Mouse (Mus musculus) heart, postnatal 25 days (tissue): ENCODE results near the gene Adam30. TPM values are rescaled to one million over a fixed set of nuclear protein-coding genes. Genes with fewer than 3 reads are reported as not detected.
"Not testable (repeated sequence)": the region's sequence is repeated elsewhere in the genome, so short reads cannot be mapped to it uniquely, and the experiment has no call there.

ENCODE experiments used
- DNase-seq: peaks from one replicate; pipeline ENCODE4 v3.0.0; 2022; ENCODE audit warnings: low spot score
- intact Hi-C: fragments of 180-260 bp; cut with DNase I; formaldehyde crosslinking; loops from one replicate; pipeline ENCODE4 v1.15.1; 2025
- total RNA-seq, 2 experiments: library from RNA; stranded (reverse); gene quantifications; 2 replicates each; pipeline ENCODE4 v1.2.3; 2021

Gene Adam30
- total RNA-seq, result not detected

DNA sequence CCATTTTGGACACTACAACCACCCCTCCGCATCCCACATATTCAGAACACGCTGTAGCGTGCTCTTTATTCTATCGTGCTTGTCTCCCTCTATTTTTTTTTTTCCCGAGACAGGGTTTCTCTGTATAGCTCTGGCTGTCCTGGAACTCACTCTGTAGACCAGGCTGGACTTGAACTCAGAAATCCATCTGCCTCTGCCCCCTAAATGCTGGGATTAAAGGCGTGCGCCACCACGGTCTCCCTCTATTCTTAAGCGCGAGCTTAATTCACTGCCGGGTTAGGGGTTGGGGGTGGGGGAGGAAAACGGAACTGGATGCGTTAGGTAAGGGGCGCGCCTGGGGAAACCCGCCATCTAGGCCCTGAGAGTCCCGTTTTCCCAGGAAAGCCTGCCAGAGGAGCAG is at the start of gene Adam30:
Gene Adam30, plus strand, starts transcription at position 301 of the 400 bp plus-strand sequence.
- no peak for DNase-seq
- intact Hi-C loops, result no loop called here

DNA sequence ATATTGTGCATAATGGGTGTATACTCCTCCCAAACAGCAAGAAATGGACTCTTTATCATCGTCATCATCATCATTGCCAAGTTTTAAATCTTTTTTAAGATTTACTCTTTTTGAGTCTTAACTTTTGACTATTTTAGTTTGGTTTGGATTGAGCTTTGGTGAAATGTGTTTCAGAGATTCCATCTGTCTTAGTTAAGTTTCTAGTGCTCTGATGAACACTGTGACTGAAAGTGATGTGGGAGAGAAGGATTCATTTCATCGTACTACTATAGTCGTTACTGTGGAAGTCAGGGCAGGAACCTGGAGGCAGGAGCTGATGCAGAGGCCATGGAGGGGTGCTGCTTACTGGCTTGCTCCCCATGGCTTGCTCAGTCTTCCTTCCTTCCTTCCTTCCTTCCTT is 42.2 kb upstream of the Adam30 start:
- intact Hi-C loops, result loop anchor here (10.0 kb wide), 1 partner anchor 193 kb away; no protein-coding TSS in a partner anchor
- no peak for DNase-seq

DNA sequence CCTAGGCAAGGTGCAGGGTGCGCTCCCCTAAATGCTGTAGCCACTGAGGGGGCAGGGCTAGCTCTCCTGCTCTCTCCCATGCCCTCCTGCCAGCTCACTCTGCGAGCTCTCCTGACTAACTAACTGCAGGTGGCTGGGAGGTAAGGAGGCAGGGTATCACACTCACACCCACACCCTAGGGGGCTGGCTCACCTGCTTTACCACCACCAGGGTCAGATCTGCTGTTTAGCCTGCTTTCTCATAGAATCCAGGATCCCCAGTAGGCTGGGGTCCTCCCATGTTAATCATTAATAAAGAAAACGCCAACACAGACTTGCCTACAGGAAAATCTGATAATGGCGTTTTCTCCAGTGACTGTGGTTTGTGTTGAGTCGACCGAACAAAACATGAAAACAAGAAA is 41.1 kb upstream of the Adam30 start:
- no peak for DNase-seq
- intact Hi-C loops, result loop anchor here (10.0 kb wide), 1 partner anchor 195 kb away; no protein-coding TSS in a partner anchor

DNA sequence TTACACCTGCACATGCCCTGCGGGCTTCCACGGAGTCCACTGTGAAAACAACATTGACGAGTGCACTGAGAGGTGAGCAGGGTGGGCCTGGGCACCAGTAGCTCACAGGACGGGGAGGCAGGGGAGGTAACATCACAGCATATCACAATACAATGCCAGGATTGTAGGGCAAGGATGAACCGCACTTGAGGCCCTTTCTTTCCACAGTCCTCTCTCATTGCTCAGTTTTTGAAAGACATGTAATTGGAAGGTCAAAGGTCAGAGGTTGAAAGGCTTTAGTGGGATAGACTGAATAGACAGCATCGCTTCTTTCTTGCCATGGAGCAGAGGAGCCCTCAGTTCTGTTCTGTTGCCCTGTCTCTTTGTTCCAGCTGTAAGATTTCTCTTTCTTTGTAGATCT is 39.5 kb upstream of the Adam30 start:
- no peak for DNase-seq

DNA sequence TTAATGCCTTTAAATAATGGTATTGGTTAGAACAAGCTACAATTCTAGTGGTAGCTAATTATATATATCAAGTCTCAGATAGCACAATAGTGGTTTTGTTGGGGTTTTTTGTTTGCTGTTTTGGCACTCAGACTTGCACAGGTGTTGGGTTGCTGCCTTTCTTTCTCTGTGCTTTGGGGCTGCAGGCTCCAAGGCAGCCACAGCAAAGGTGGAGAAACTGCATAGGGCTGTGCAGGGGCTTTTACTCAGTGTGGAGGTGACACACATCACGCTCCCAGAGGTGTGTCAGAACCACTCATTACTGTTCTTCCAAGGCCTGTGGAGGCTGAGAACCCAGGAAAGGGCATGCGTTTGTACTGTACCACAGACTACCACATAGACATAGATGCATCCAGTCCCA is 32.7 kb upstream of the Adam30 start:
- intact Hi-C loops, result no loop called here
- no peak for DNase-seq

More for the DNA sequence above, 39.5 kb upstream of the Adam30 start:
- intact Hi-C loops, result no loop called here

DNA sequence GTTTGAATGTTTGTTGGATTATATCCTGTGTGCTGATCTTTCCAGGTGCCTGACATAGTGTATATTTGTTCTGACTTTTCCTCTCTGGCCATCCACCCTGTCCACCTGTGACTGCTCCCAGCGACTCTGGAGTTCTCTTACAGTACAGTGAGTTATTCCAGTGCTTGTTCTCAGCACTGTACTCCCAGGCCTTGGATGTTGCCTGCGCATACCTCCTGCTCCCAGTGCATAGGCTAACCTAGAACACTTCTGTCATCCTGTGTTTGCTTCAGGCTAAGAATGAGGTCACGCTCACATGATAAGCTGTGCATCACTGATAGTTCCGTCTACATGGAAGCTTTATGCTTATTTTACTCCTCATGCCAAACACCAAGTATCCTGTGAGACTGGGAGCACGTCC is 31.7 kb upstream of the Adam30 start:
- intact Hi-C loops, result no loop called here
- no peak for DNase-seq

DNA sequence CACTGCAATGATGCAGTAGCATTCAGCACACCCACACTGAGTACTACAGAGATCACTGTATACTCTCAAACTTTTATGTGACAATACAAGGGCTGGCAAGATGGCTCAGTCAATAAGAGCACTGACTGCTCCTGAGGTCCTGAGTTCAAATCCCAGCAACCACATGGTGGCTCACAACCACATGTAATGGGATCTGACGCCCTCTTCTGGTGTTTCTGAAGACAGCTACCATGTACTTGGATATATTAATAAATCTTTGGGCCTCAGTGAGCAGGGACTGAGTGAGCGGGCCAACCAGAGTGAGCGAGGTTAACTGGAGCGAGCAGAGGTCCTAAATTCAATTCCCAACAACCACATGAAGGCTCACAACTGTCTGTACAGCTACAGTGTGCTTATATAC is 28.3 kb upstream of the Adam30 start:
- DNase-seq, result not testable (repeated sequence)
- intact Hi-C loops, result loop anchor here (5.0 kb wide), 1 partner anchor 205 kb away; no protein-coding TSS in a partner anchor

DNA sequence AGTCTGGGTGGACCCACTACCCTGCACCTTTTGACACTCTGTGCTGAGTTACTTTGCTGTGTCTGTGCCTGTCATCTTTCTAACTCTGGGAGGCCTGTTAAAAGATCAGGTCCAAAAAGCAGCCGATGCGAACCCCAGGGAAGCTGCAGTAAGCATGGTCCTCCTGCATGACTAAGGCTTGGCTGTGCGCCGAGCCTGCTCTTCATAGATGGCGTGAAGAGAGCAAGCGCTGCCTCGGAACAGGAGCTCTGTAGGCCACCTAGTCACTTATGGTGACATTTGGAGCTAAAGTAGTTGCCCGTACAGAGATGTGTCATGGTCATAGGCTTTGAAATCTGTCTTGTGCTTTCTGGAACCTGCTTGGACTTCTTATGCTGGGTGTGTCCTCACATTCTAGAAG is 27.8 kb upstream of the Adam30 start:
- intact Hi-C loops, result loop anchor here (5.0 kb wide), 1 partner anchor 205 kb away; no protein-coding TSS in a partner anchor
- DNase-seq, result no peak

DNA sequence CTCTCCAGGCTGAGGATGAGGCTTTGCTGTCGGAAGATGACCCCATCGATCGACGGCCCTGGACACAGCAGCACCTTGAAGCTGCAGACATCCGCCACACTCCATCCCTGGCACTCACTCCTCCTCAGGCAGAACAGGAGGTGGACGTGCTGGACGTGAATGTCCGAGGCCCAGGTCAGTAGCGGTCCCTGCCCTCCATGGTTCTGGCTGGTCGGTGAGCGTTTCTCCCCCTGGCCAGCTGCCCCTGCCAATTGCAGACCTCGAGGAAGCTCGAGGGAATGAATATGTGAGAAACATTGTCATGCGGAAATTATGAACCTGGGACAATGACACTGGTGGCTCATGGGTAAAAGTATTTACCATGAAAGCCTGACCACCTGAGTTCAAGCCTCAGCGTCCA is 19.0 kb upstream of the Adam30 start:
- intact Hi-C loops, result no loop called here
- DNase-seq, result no peak

DNA sequence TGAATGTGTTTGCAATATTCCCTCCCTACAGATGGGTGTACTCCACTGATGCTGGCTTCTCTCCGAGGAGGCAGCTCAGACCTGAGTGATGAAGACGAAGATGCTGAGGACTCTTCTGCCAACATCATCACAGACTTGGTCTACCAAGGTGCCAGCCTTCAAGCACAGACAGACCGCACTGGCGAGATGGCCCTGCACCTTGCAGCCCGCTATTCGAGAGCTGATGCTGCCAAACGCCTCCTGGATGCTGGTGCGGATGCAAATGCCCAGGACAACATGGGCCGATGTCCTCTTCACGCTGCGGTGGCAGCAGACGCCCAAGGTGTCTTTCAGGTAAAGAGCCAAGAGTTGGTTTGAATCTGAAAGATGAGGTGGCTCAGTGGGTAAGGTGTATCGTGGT is 17.6 kb upstream of the Adam30 start:
- intact Hi-C loops, result no loop called here
- no peak for DNase-seq

DNA sequence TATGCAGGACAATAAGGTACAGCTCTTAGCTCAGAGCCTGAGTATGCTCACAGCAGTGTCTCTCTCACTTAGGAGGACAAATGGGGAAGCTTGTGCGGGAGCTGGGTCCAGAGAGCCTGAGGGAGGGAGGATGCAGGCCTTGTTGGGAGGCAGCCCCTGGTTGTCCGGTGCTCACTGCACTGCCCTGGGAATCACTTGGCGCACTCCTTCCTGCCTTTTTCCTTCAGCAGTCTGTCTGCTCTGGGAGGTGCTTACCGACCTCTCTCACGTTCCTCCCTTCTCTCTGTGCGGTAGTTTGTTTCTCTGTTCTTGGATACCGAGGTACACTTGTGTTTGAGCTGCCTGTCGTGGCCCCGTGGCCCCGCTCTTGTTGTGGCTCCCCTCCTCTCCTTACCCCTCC is 15.2 kb upstream of the Adam30 start:
- DNase-seq, result no peak
- intact Hi-C loops, result no loop called here

DNA sequence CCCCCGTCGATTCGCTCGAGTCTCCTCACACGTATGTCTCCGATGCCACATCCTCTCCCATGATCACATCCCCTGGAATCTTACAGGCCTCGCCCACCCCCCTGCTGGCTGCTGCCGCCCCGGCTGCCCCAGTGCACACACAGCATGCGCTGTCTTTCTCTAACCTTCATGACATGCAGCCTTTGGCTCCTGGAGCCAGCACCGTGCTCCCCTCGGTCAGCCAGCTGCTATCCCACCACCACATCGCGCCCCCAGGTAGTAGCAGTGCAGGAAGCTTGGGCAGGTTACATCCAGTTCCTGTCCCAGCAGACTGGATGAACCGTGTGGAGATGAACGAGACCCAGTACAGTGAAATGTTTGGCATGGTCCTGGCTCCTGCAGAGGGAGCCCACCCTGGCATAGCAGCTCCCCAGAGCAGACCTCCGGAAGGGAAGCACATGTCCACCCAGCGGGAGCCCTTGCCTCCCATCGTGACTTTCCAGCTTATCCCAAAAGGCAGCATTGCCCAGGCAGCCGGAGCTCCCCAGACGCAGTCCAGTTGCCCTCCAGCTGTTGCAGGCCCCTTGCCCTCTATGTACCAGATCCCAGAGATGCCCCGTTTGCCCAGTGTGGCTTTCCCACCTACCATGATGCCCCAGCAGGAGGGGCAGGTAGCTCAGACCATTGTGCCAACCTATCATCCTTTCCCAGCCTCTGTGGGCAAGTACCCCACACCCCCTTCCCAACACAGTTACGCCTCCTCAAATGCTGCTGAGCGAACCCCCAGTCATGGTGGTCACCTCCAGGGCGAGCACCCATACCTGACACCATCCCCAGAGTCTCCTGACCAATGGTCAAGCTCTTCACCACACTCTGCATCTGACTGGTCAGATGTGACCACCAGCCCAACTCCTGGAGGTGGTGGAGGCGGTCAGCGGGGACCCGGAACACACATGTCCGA is 13.7 kb upstream of the Adam30 start:
- DNase-seq, result no peak
- intact Hi-C loops, result no loop called here

DNA sequence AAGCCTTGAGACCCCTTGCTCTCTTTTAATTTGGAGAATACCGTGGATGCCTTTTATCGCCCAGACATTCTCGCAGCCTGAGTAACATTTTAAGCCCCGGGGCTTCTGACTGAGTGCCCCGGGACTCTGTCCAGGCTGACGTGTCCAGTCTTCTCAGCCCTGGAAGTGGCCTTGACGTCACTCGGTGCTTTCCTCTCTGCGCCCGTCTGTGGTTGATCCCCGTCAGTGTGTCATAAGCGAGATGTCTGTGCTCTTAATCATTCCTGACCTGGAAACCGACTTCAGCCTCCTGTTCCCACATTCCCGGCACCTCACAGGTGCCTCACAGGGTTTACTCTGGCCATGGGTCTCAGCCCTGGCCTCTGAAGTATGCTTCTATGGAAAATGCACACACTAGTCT is 12.7 kb upstream of the Adam30 start:
- intact Hi-C loops, result no loop called here
- DNase-seq, result no peak

DNA sequence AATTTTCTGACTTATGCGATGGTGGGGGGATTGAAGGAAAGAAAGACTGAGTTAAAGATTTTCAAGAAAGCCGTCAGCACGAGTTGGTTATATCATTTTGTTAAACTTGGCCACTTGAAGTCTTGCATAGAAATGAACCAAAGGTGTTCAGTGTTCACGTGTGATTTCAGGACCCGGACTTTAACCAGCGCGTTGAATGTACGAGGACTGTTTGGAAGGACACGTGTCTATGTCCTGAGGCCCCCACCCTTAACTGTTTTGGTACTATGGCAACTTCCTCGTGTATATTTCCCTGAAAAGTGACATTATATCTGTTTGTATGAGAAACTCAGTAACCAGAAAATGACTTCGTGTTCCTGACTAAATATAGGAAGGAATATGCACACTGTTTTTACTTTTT is 10.5 kb upstream of the Adam30 start:
- no peak for DNase-seq

DNA sequence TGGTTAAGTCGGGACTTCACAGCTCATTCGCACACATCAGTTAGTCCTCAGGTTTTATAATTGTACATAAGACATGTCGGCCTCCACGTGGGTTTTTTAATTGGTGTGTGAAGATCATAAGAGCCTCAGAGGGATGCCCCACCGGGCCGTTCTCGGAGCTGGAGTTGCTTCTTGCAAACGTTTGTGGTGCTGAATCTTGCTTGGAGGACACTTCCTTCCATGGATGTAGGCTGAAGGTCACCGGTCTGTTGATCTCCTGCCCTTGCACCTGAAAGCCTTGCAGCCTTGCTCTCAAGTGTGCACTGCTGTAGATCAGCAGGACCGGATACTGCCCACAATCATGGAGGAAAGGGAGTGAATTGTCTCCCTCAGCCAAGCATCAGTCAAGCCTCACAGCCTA is 9.4 kb upstream of the Adam30 start:
- DNase-seq, result no peak
- intact Hi-C loops, result no loop called here

More for the DNA sequence above, 10.5 kb upstream of the Adam30 start:
- intact Hi-C loops, result no loop called here

DNA sequence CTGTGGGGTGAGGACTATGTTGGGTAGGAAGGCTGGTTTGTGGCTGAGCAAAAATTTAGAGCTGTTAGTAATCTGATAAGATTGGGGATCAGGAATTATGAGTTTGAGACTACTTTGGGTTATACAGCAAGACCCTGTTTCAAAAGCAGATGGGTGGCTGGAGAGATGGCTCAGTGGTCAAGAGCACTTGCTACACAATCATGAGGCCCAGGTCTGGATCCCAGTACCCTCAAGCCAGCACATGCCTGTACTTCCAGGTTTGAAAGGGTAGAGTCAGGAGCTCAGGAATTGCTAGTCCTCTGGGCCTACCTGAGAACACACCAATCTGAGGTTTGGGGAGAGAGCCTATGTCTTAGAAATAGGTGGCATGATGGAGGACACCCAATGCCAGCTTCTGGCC is 7.0 kb upstream of the Adam30 start:
- intact Hi-C loops, result no loop called here
- DNase-seq, result no peak

DNA sequence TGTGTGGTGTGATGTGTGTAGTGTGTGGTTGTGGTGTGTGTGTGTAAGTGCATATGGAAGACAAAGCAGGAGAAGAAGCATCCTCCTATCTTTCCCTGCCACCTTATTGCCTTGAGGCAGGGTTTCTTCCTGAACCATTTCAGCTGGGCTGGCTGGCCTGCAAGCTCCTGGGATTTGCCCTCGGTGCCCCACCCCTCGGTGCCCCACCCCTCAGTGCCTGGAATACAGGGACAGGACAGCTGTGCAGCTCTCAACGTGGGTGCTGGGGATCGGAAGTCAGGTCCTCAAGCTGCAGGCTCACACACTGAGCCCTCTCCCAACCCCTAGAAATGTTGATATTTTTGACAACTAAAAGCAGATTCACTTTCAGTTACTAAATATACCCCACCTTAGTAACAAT is 4.3 kb upstream of the Adam30 start:
- intact Hi-C loops, result no loop called here
- DNase-seq, result no peak

DNA sequence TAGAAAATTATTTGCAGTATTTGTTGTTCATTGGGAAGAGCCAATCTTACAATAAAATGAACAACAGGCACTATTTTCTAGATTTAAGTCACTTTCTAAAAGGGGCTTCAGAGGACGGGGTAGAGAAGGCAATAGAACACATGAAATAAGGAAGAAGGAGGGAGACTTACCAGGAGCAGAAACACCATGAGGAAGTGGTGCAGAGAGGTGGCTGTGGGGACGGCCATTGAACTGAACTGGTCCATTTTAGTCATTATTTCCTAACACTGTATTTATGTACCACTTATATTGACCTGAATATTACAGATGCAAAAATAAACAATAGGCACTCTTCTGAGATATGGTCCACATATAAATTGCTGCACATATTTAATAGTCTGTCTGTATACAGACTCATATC is 3.4 kb upstream of the Adam30 start:
- intact Hi-C loops, result no loop called here

DNA sequence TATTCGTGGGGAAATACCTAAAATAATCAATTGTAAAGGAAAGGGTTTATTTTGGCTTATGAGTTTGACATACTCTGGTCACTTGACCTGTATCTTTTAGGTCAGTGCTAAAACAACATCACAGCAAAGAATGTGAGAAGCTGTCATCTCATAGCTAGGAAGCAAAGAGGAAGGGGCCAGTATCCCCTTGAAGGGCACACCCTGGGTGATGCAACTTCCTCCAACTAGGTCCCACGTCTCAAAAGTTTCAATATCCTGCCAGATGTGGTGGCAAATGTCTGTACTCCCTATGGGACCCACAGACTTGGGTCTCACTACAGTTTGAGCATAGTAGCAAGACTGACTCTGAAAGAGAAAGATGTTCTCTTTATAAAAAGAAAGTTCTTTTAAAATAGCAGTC is 2.8 kb upstream of the Adam30 start:
- intact Hi-C loops, result no loop called here
- no peak for DNase-seq

More for the DNA sequence above, 3.4 kb upstream of the Adam30 start:
- DNase-seq, result no peak

DNA sequence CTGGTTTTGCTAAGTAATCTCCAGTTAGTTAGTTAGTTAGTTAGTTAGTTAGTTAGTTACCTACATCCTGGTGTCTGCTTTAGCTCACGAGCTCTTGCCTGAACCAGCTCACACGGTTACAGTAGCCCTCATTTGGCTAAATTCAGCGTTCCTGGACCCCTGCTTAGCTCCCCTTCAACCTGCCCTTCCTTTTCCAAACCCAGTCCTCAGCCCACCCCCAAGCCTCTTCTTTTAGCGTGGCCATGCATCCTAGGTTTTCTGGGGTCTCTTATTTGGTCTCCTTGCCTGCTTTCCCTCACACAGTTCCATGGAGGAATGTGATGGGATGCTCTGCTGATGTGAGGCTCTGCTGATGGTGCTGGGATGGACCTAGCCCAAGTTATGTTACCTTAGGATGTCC is 1.8 kb upstream of the Adam30 start:
- intact Hi-C loops, result no loop called here
- no peak for DNase-seq

DNA sequence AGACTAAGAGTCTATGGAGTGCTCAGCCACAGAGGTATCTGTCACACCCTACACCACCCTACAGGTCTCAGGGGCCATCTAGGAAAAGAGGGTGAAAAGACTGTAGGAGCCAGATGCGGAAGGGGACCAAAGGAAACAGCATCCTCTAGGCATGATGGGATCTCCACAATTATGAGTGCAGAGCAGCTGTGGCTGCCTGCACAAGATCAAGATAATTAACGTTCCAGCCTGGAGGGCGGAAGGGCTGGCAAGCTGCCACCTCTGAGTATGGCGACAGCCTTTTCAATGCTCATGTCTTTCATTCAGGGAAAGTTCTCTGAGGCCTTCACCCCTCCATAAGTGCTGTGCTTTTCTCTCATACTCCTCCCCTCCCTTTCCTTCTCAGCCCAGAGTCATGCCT is 1.1 kb upstream of the Adam30 start:
- intact Hi-C loops, result no loop called here
- DNase-seq, result no peak

DNA sequence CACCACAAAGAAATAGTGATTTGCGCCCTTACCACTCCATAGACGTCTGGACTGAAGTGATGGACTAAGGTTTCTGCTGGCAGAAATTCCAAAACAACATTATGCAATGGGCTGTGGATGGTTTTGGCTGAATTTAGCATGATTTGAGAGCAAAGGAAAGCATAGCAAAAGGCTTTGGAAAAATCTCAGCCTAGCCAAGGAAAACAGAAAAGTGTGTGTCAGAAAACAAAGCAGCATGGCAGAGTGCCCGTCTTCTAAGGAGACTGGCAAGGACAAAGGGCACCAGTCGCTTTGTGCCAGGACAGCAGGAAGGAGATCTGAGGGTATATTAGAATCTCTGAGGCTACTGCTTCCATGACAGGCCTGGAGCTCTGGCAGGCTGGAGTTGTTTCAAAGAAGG is 17.9 kb downstream of the Adam30 start:
- intact Hi-C loops, result no loop called here
- peak; percentile 23 for DNase-seq
